Mouse (Mus musculus) adrenal gland (tissue): ENCODE measurements around the gene Taar2.

Experiments used
- intact Hi-C: fragments of 180-260 bp; cut with DNase I; formaldehyde crosslinking; loops from one replicate; pipeline ENCODE4 v1.15.1; 2025
- long read RNA-seq, 2 experiments: library from polyadenylated mRNA; unstranded; transcript quantifications; one replicate each; pipeline ENCODE4 v2.0.0; 2020; ENCODE audit warnings: borderline replicate concordance in 1 of 2; ENCODE audit not compliant: insufficient replicate concordance in 1 of 2

The Taar2 gene
- long read RNA-seq, experiment 1: 0 reads
- long read RNA-seq, experiment 2: 0 reads

DNA sequence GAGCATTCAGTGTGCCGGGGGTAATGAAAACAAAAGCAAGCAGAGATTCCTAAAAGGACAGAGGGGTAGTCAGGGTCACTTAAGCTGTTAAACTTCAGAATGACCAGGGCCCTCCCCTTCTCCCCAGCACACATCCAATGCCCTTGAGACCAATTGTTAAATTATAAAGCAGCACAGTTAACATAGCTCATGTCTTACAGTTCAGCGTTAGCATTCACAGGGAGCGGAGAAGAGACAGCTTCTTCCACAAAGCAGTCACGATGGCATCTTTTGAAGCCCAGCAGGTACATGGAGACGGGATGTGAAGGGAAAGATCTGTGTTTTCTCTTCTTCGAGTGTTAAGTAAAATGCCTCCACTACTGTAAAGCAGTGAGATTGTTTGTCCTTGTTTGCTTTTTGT is at the start of gene Taar2:
TSS of gene Taar2 (plus strand) at position 261 of the 400 bp plus-strand sequence.
- intact Hi-C loops: no loop called here

- intact Hi-C loops: no loop called here
Observed at GRCm38 (mm10) chr10:23892987-23893386, 45.4 kb upstream of the Taar2 start.

GRCm38 (mm10) chr10:23894601-23895349 is 43.6 kb upstream of the Taar2 start, which contains the start of gene Vnn1:
Gene Vnn1 (plus strand): TSS chr10:23894688.
- intact Hi-C loops: no loop called here

- intact Hi-C loops: no loop called here
Observed at GRCm38 (mm10) chr10:23895376-23895775, 43.0 kb upstream of the Taar2 start.

- intact Hi-C loops: no loop called here
Observed at GRCm38 (mm10) chr10:23901119-23901518, 37.3 kb upstream of the Taar2 start.

GRCm38 (mm10) chr10:23905661-23906060 is 32.7 kb upstream of the Taar2 start:
- intact Hi-C loops: no loop called here

GRCm38 (mm10) chr10:23920056-23920455 is 18.3 kb upstream of the Taar2 start, which contains the start of gene Taar1:
Gene Taar1 (plus strand): TSS chr10:23920356.
- intact Hi-C loops: no loop called here

- intact Hi-C loops: no loop called here
Observed at GRCm38 (mm10) chr10:23922468-23922867, 15.9 kb upstream of the Taar2 start.

- intact Hi-C loops: no loop called here
Observed at GRCm38 (mm10) chr10:23923941-23924340, 14.4 kb upstream of the Taar2 start.

DNA sequence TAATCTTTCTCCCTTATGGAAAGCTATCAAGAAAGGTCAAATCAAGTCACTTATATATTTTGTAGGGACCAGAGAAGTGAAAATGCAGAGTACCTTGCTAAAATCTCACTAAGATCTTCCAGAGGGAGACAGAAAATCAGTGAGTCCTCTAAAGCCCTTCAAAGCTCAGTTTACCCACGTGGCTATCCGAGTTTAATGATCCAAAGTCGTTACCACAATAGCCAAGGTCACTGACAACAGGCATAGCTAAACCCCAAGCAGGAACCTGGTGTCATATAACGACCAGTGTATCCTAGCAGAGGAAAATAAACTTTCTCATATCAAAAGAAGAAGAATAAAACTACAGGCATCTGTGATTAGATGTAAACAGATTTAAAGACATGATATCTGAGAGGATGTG is 759 bp upstream of the Taar2 start:
- intact Hi-C loops: no loop called here

GRCm38 (mm10) chr10:23942465-23942864 is 4.1 kb downstream of the Taar2 start:
- intact Hi-C loops: no loop called here

DNA sequence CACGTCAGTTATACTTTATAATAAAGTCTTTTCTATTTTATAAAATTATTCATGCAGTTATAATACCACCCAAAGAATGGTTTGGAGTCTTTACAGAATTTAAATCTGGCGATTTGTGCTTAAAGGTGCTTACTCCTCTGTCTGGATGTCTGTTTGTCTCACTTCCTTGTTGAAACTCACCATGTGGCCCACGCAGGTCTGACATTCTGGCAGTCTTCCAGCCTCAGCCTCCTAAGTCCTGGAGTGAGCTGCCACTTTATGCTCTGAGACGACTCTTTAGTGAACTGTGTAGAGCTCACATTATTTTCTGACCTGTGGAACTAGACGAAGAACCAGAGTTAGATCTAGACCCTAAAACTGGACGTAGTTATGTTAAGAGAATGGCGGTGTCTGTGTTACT is 9.7 kb downstream of the Taar2 start:
- intact Hi-C loops: no loop called here

GRCm38 (mm10) chr10:23949508-23950005 is 11.2 kb downstream of the Taar2 start, which contains the start of gene Taar3:
Gene Taar3 (plus strand): TSS chr10:23949558.
- intact Hi-C loops: no loop called here

DNA sequence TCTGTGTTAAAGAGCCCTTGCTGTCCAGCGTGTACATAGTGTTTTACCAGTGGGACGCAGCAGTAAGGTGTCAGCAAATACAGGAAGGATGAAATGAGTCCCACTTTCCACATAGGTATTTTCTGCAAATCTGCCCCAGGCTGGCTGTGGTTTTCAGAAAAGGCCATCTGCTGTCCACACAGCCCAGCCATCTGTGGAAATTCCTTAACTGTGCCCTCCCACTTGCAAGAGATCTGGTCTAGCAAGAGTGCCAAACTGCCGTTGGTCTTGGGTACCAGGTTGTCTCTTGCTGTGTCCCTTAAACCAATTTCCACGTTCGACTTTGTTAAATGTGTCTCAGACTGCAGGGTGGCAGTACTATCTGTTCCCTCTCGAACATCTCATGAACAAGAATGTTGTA is 13.3 kb downstream of the Taar2 start:
- intact Hi-C loops: no loop called here

- intact Hi-C loops: no loop called here
Observed at GRCm38 (mm10) chr10:23959071-23959470, 20.7 kb downstream of the Taar2 start.

- intact Hi-C loops: no loop called here
Observed at GRCm38 (mm10) chr10:23960444-23960915, 22.1 kb downstream of the Taar2 start, which contains the start of gene Taar4. Gene Taar4 (plus strand): TSS chr10:23960494.

DNA sequence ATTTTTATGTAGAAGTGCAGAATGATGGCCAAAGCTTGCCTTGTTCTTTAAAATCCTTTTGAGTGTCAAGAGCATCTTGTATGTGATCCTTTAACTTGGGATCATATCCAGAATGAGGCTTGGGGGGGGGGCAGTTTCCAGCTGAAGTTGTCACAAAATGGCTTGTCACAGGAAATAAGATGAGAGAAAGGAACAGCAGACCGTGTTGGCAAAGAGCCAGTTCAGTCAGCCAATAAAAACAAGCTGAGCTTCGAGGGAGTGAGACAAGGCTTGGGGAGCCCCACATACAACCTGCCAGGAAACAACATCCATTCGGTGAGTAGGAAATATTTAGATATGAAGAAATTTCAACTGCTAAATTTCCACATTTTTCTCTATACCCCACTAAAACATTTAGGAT is 25.1 kb downstream of the Taar2 start:
- intact Hi-C loops: no loop called here

GRCm38 (mm10) chr10:23964921-23965610 is 26.7 kb downstream of the Taar2 start:
- intact Hi-C loops: no loop called here

GRCm38 (mm10) chr10:23970656-23971165 is 32.3 kb downstream of the Taar2 start, which contains the start of gene Taar5:
Gene Taar5 (plus strand): TSS chr10:23970706.
- intact Hi-C loops: no loop called here

- intact Hi-C loops: no loop called here
Observed at GRCm38 (mm10) chr10:23971256-23971655, 32.9 kb downstream of the Taar2 start.

- intact Hi-C loops: loop anchor here (2.0 to 5.0 kb wide), 3 partner anchors 103 to 163 kb away; no protein-coding TSS in a partner anchor
Observed at GRCm38 (mm10) chr10:23977958-23978357, 39.6 kb downstream of the Taar2 start.
